Mouse (Mus musculus) adrenal gland, adult 18-20 months (tissue): Measurements from ENCODE around the gene Grrp1. TPM values are rescaled to one million over a fixed set of nuclear protein-coding genes. Genes with fewer than 3 reads are reported as not detected.

Experiments
- DNase-seq, 2 experiments: peaks; one replicate each; pipeline ENCODE4 v3.0.0; 2021 to 2022; ENCODE audit warnings: low spot score in 2 of 2
- total RNA-seq, 2 experiments: library from RNA; stranded (reverse); gene quantifications; 1 replicate in 1 of 2; 2 replicates in 1 of 2; pipeline ENCODE4 v1.2.3; 2021

Grrp1 gene
- total RNA-seq, 2 experiments from 2014 or later, result 9.3 to 10.0 TPM

DNA sequence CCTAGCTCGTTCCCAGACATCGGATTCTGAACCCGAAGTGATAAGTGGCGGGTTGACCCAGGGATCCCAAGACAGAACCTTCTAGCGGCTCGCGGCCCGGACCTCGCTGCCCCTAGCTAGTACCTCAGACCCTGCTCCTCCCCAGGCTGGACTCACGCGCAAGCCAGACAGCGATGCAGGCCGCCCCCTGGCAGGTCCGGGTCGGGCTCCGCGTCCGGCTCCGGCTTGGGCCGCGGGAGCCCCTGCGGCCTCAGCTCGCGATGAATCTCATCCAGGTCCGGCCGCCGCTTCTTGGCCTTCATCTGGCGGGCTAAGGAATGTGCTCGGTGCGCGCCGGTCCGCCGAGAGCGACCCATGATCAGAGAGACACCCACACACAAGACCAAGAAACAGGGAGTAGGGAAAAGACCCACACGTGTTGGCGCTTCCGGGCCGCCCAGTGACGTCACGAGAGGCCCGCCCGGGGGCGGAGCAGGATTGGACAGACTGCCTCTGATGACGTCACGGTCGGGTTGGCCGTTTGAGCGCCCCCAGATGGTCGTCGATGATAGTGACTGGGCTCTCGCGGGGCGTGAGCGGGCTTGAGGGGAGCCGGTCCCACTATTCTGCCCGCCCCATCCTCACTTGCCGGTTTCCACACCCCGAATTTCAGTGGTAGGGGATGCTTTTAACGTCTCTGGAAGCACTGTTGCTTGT lies 8.6 kb downstream of the Grrp1 start, which contains the start of gene Zfp593:
Gene Zfp593, minus strand, starts transcription at position 445 of the 696 bp plus-strand sequence.
- DNase-seq, result peak; percentile 97 to 98

DNA sequence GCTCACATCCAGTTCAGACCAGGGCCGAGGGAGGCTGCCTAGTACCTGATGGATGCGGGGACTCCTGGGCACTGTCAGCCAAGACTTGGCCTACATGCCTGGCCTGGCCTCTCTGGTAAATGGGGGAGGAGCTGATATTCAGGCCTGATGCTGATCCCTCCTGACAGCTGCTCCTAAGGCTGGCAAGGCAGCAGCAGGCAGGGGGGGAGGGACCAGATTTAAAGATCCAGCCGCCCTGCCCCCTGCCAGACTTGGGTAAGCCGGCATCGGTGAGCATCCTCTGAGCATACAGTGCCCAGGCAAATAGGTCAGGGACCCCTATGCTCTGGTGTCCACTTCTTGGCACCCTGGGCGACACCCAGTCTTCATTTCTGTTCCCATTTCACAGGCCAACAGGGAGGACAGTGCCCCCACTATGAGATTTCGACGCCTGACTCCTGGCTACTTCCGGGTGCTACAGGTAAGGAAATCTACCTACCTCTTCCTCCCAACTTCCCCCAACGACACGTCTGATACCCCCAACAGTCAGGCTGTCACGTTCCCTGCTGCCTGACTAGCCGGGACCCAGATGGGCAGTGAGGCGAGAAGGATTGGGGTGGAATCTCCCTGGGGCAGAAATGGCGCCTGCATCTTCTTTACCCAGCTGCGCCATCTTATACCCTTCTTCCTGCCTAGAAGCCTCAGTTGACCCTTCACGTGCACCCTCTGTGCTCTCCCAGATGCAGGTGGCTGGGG lies 10.2 kb downstream of the Grrp1 start, which contains the start of gene E130218I03Rik:
Gene E130218I03Rik, plus strand, starts transcription at position 147 of the 735 bp plus-strand sequence.
- no peak for DNase-seq

DNA sequence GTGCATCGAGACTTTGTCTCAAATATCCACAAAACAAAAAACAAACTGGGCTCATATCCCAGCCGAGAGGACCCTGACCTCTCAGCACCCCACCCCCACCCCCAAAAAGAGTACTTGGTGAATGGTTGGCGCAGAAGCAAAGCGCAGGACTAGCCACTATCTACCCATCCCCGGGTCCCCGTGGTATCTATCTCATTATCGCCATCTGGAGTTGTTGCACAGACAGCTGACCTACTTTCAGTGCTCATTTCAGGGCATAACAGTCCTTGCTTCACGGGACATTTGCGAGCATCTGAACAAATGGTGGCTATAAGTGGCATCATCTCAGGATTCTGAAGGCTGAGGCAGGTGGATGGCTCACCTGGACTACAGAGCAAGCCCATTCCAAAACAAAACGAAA lies 15.2 kb downstream of the Grrp1 start:
- DNase-seq, result no peak

DNA sequence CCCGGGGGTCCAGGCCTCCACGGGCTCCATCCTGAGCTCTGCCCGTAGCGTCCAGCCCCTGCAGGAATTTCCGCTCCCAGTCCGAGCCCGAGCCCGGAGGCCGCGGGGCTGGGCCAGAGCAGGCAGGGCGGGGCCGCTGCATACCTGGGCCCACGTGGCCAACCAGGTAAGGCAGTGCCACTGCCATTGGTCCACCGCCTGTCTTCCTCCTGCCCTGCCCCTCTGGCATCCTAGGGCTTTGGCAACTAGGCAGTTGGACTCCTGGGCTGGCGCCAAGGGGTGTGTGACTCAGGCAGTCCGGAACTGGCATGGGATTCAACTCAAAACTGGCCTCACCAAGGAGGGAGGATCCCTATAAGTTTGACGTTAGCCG lies 15.6 kb downstream of the Grrp1 start, which contains the start of gene Cnksr1:
Gene Cnksr1, minus strand, starts transcription at position 121 of the 373 bp plus-strand sequence.
- DNase-seq, result peak; percentile 72 to 74

DNA sequence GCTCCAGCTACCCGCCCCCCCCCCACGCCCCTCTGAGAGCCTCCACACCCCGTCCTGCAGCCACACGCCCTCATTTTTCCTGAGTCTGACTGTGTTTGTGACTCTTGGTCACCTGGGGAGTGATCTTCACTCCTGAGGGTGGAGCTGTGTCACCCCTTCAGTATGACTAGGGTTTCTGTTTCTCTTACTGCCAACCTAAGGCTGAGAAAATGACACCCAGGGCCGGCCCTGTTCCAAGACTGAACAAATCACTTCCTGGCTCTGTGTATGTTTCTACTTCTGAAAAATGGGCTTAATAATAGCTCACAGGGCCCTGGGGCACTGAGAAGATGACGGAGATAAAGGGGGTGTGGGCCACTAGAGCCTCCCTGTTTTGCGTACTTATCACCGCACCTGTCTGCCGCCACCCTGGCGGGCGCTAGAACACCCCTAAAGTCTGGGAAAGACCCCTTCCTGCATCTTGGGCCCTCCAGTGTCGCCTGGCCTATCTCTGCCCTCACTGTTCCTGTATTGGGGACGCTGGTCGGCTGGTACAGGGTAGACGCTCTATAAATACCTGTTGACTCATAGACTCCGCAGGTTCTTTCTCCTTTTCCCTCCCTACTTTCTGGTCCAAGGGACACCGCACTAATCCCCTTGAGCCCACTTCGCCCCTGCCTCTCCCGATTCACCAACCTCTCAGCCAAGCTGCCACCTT lies 16.2 kb downstream of the Grrp1 start:
- DNase-seq, result no peak

DNA sequence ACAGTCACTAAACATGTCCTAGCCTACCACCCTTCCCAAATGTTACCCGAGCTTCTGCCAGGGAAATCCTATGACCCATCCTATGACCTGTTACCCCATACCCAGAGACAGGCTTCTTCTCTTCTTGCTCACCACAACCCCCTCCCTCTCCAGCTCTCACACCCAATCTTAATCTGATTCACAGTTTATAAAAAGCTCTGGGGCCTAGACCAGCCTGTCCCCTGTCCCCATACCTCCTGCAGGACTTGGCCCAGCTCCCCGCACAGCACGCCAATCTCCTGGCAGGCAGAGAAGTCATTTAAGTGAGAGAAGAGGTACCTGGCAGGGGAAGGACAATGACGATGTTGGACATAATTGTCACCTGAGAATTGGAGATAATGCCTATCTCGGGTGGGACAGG lies 19.0 kb downstream of the Grrp1 start:
- DNase-seq, result no peak

DNA sequence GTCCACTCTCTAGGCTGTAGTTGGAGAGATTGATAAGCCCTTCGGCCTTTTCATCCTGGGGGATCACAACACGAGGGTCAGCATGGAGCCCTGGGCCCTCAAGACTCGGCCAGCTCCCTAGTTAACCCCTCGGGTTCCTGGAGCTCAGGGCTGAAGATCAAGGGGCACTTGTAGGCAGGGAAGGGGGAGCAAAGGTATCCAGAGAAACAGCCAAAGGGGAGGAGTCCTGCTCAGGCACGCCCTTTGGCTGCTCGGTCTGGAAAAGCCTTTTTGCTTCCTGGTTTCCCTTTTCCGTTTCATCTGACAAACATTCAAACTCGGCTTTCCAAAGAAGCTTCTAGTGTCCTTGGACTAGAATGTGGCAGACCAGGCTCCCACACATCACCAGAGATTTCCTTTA lies 23.5 kb downstream of the Grrp1 start:
- DNase-seq, result no peak

DNA sequence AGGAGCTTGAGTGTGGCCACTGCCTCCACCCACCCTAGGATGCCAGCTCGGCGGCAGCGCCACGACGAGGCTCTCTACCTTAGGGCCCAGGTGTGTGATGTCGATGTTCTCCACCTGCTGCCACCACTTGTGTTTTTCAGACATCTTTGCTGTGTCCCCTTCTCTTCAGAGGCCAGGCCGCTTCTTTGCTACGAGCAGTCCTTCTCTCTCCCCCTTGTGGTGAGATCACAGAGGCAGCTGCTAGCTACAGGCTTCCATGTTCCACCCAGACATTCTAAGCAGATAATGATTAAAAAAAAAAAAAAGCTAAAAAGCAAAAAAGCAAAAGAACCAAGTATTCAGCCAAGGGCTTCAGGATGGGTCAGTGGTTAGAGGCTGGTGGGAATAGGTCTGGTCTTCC lies 26.7 kb downstream of the Grrp1 start, which contains the start of gene Catsper4:
Gene Catsper4, minus strand, starts transcription at position 190 of the 400 bp plus-strand sequence.
- DNase-seq, result no peak

DNA sequence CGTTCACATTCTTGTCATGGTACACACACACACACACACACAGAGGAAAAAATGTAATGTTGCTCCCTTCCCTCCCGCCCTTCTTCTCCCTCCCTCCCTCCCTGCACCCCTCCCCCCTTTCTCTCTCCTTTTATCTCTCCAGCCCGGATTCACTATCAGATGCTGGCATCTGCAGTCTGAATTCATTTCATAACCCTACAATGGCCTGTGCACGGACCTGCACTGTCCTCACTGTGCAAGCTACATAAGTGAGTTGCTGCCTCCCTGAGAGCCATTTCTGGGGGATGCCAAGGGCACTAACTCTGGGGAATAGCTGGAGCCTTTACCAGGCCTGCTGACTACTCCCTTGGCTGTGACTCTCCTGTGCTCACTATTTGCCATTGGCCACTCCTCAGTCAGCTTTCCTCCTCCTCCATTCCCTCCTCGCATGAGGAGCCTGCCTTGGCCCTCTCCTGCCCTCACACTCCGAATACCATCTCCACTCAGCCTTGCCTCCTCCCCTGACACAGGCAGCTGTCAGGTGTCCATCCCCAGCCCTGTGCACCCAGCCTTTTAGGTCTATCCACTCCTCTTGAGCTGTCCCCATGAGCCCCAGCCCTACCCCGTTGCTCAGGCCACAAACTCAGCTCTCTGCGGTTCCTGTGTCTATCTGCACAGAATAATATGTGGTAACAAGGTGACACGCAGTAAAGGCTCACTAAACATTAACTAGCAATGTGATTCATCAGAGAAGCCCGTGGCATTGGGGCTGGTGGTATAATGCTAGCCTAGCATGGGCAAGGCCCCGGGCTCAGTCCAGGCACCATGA lies 30.9 kb downstream of the Grrp1 start:
- no peak for DNase-seq

DNA sequence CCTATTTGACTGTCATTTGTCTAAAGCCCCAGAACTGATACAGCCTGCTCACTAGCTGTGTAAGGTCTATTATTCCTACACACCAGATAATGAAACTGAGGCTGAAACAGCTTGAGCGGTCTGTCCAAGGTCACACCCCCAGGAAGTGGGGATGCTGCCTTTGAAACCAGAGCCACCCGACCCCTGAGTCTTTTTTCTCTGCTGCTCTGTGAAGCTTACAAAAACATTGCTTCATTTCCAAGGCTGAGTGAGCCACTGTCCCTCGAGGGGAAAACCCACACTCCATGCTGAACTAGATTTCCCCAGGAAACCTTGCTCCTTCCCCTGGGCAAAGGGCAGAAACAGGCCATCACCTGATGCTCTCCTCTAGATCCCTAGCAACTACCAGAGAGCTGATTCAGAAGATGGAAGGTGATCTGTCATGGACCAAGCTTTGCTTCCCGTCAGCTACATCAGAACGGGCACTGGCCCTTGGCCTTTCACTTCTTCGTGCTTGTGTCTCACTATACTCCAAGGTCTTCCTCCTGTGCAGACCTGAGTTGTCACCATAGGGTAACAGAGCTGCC lies 47.3 kb downstream of the Grrp1 start:
- DNase-seq, result no peak

DNA sequence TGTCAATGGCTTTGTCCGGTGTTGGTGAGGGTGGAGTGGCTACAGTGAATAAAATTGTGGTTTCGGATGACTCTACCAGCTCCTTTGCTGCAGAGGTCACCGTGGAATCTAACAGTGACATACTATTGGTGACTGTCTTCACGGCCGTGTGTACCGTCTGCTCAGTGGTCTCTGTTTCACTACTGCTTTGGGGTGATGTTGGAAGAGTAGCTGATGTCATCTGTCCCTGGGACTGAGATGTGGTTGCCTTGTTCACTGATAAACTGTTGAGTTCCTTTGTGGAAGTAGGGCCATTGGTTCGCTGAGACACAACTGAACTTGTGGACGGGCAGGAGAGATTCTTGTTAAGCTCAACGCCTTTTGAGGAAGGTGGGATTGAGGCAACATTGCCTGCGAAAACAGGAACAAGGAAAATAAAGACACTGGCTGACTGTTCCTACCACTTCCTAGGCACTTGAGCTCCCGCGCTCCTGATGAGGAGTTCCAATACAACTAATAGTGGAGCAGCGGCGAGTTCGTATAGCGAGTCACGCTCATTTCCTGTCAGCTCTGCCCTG lies 50.5 kb downstream of the Grrp1 start:
- no peak for DNase-seq

DNA sequence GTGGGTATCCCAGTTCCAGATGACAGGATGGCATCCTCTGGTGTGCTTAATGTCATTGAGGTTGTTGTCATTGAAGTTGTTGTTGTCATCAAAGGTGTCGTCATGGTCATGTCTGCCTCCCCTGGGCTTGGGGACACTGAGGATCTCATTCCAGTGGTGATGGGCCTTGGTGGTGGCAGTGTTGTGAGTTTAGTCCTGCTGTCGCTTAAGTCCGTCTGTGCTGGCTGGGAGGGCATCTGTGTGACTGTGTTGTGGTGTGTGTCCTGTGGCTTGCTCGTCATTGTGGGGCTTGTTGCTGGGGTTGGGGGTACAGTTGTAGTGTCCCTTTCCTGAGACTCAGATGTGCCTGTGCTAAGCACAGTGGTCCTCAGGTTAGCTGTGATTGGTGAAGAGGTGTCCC lies 51.0 kb downstream of the Grrp1 start, which contains the start of gene Gm7534:
Gene Gm7534, minus strand, starts transcription at position 101 of the 400 bp plus-strand sequence.
- no peak for DNase-seq

Other genes starting within 250 kb of the Grrp1 start
- not detected for gene Lin28a, start 235.3 kb downstream of the Grrp1 start, total RNA-seq
- gene Zfp683, start 200.3 kb downstream of the Grrp1 start, total RNA-seq, result under 1 TPM in 1 of 2 experiments, not detected in 1; 0.32 TPM
- under 1 TPM in 1 of 2 experiments, not detected in 1; 0.13 TPM for gene Crybg2, start 193.3 kb downstream of the Grrp1 start, total RNA-seq
- 10 to 100 TPM; 14.0 to 19.9 TPM for gene Cd52, start 159.0 kb downstream of the Grrp1 start, total RNA-seq
- gene Ubxn11, start 151.5 kb downstream of the Grrp1 start, total RNA-seq, result 10 to 100 TPM in 1 of 2 experiments, 1 to 10 TPM in 1; 8.7 to 12.6 TPM
- 100 to 1,000 TPM in 1 of 2 experiments, 10 to 100 TPM in 1; 73.4 to 102 TPM for gene Sh3bgrl3, start 125.3 kb downstream of the Grrp1 start, total RNA-seq
- gene Cep85, start 67.0 kb downstream of the Grrp1 start, total RNA-seq, result 10 to 100 TPM; 12.9 to 15.4 TPM
- gene Gm7534, start 51.1 kb downstream of the Grrp1 start, total RNA-seq, result not detected
- not detected for gene Catsper4, start 26.7 kb downstream of the Grrp1 start, total RNA-seq
- under 1 TPM; 0.66 to 0.99 TPM for gene Cnksr1, start 15.7 kb downstream of the Grrp1 start, total RNA-seq
- gene E130218I03Rik, start 10.4 kb downstream of the Grrp1 start, total RNA-seq, result not detected
- gene Zfp593, start 8.5 kb downstream of the Grrp1 start, total RNA-seq, result 10 to 100 TPM; 10.5 to 10.8 TPM
- gene Gm30191, start 7.2 kb downstream of the Grrp1 start, total RNA-seq, result not detected
- 10 to 100 TPM; 14.0 to 22.5 TPM for gene Pdik1l, start 33.8 kb upstream of the Grrp1 start, total RNA-seq
- gene Trim63, start 61.0 kb upstream of the Grrp1 start, total RNA-seq, result under 1 TPM in 1 of 2 experiments, not detected in 1; 0.32 TPM
- 10 to 100 TPM; 28.9 to 47.4 TPM for gene Slc30a2, start 89.1 kb upstream of the Grrp1 start, total RNA-seq
- 1 to 10 TPM; 3.3 to 4.2 TPM for gene Extl1, start 129.7 kb upstream of the Grrp1 start, total RNA-seq
- 10 to 100 TPM; 15.2 to 17.8 TPM for gene Pafah2, start 142.2 kb upstream of the Grrp1 start, total RNA-seq
- 10 to 100 TPM; 24.8 to 25.6 TPM for gene Stmn1, start 214.2 kb upstream of the Grrp1 start, total RNA-seq
- gene Paqr7, start 242.6 kb upstream of the Grrp1 start, total RNA-seq, result 10 to 100 TPM; 22.2 to 30.2 TPM